Mouse (Mus musculus) liver, postnatal 0 days (tissue): ENCODE measurements at regions not wholly inside any gene's neighbourhood (a gene's known extent, or its start where the extent isn't known, plus 50 kb on each side); places are given as distances from the start of the nearest gene placed in this dataset.

ENCODE experiments used
- CTCF ChIP-seq: sonication (generic); IDR thresholded peaks from 2 replicates; pipeline ENCODE4 v1.5.1; 2016; ENCODE audit warnings: antibody characterized with exemption, low read depth
- EP300 ChIP-seq: IDR thresholded peaks from 2 replicates; pipeline ENCODE4 v1.6.1; 2016; ENCODE audit warnings: antibody characterized with exemption, low read depth, mild to moderate bottlenecking

GRCm38 (mm10) chr13:107073039-107073620 lies 51.2 kb upstream of the Kif2a start:
- TF ChIP-seq CTCF (no peak), EP300 (no peak)
